Mouse (Mus musculus) CH12.LX (cell line): ENCODE data around the gene 1700018B08Rik. TPM values are rescaled to one million over a fixed set of nuclear protein-coding genes. Genes with fewer than 3 reads are reported as not detected.

Experiments used
- DNase-seq: peaks from one replicate; pipeline ENCODE4 v3.0.0-alpha.2; 2013; ENCODE audit errors: extremely low read depth
- H3K27ac ChIP-seq: 2 replicates; pipeline ENCODE4 v1.5.1; 2012; ENCODE audit warnings: low read depth, mild to moderate bottlenecking, control low read depth, moderate library complexity; ENCODE audit not compliant: insufficient read depth
- H3K27me3 ChIP-seq: replicated peaks from 2 replicates; pipeline ENCODE3; 2012; ENCODE audit warnings: inconsistent platforms
- H3K36me3 ChIP-seq, 2 experiments: replicated peaks in 1 of 2; 2 replicates each; pipeline versions ENCODE3 to v1.6.1; 2012; ENCODE audit warnings: inconsistent platforms in 1 of 2, low read length in 1 of 2, mild to moderate bottlenecking in 1 of 2, mixed read lengths in 1 of 2, moderate library complexity in 1 of 2; ENCODE audit not compliant: control insufficient read depth in 1 of 2, insufficient read depth in 1 of 2
- H3K4me1 ChIP-seq, 2 experiments: 2 replicates each; pipeline ENCODE4 v1.6.1; 2012; ENCODE audit warnings: inconsistent platforms in 1 of 2, moderate library complexity in 1 of 2; ENCODE audit not compliant: insufficient read depth in 2 of 2, control insufficient read depth in 1 of 2
- H3K4me2 ChIP-seq: 2 replicates; pipeline ENCODE4 v1.6.1; 2012; ENCODE audit warnings: low read depth, mild to moderate bottlenecking, control low read depth; ENCODE audit not compliant: poor library complexity, insufficient read depth, severe bottlenecking
- H3K4me3 ChIP-seq, 3 experiments: fragments of 150-350 bp in 1 of 3; sonication (generic) in 1 of 3; replicated peaks in 1 of 3; 2 replicates each; pipeline versions ENCODE3 to v1.5.1; 2011 to 2012; ENCODE audit warnings: low read depth in 2 of 3, low read length in 2 of 3, mild to moderate bottlenecking in 2 of 3, moderate library complexity in 2 of 3, control low read depth in 1 of 3, improper control_type of control experiment in 1 of 3, inconsistent platforms in 1 of 3, mixed read lengths in 1 of 3; ENCODE audit not compliant: poor library complexity in 1 of 3
- H3K79me2 ChIP-seq: replicated peaks from 2 replicates; pipeline ENCODE4 v1.6.1; 2012; ENCODE audit warnings: mild to moderate bottlenecking, moderate library complexity; ENCODE audit not compliant: control insufficient read depth, poor library complexity, insufficient read depth, severe bottlenecking; ENCODE audit errors: extremely low read depth
- H3K9ac ChIP-seq: 2 replicates; pipeline ENCODE4 v1.6.1; 2012; ENCODE audit warnings: low read depth, mild to moderate bottlenecking, control low read depth, moderate library complexity; ENCODE audit not compliant: insufficient read depth
- H3K9me3 ChIP-seq: replicated peaks from 2 replicates; pipeline ENCODE3; 2012; ENCODE audit warnings: low read length, inconsistent platforms, mixed read lengths
- CHD1 ChIP-seq: IDR thresholded peaks from 2 replicates; pipeline ENCODE4 v1.6.1; 2012; ENCODE audit warnings: low read depth, low read length, improper control_type of control experiment, inconsistent platforms
- CTCF ChIP-seq, 2 experiments: IDR thresholded peaks in 1 of 2; conservative IDR thresholded peaks in 1 of 2; 2 replicates each; pipeline ENCODE4 v1.5.1; 2011 to 2012; ENCODE audit warnings: low read depth in 2 of 2, low read length in 2 of 2, improper control_type of control experiment in 1 of 2, inconsistent platforms in 1 of 2, mild to moderate bottlenecking in 1 of 2, moderate library complexity in 1 of 2
- ELF1 ChIP-seq: IDR thresholded peaks from 2 replicates; pipeline ENCODE4 v1.6.1; 2014; ENCODE audit warnings: low read depth, mild to moderate bottlenecking, inconsistent platforms, low read length, improper control_type of control experiment
- EP300 ChIP-seq: IDR thresholded peaks from 2 replicates; pipeline ENCODE4 v1.6.1; 2011; ENCODE audit warnings: low read length, improper control_type of control experiment
- IRF4 ChIP-seq: IDR thresholded peaks from 2 replicates; pipeline ENCODE4 v1.6.1; 2014; ENCODE audit warnings: low read depth, mild to moderate bottlenecking, inconsistent platforms, low read length, improper control_type of control experiment
- JUN ChIP-seq: IDR thresholded peaks from 2 replicates; pipeline ENCODE4 v1.6.1; 2011; ENCODE audit warnings: low read depth, mild to moderate bottlenecking, low read length, improper control_type of control experiment, moderate library complexity; ENCODE audit not compliant: insufficient read depth
- KAT2A ChIP-seq: IDR thresholded peaks from 2 replicates; pipeline ENCODE4 v1.6.1; 2012; ENCODE audit warnings: low read length, improper control_type of control experiment, inconsistent platforms; ENCODE audit not compliant: insufficient replicate concordance
- MAFK ChIP-seq: IDR thresholded peaks from 2 replicates; pipeline ENCODE4 v1.6.1; 2011; ENCODE audit warnings: low read length, improper control_type of control experiment; ENCODE audit not compliant: insufficient replicate concordance
- MEF2A ChIP-seq: IDR thresholded peaks from 2 replicates; pipeline ENCODE4 v1.6.1; 2014; ENCODE audit warnings: low read depth, mild to moderate bottlenecking, inconsistent platforms, low read length, improper control_type of control experiment, borderline replicate concordance
- MYC ChIP-seq: IDR thresholded peaks from 2 replicates; pipeline ENCODE4 v1.6.1; 2011; ENCODE audit warnings: low read depth, mild to moderate bottlenecking, improper control_type of control experiment, low read length
- NELFE ChIP-seq: IDR thresholded peaks from 2 replicates; pipeline ENCODE4 v1.6.1; 2011; ENCODE audit warnings: low read depth, low read length, improper control_type of control experiment
- POLR2A ChIP-seq: IDR thresholded peaks from 2 replicates; pipeline ENCODE4 v1.6.1; 2011; ENCODE audit warnings: low read depth, mild to moderate bottlenecking, improper control_type of control experiment, low read length
- RAD21 ChIP-seq: IDR thresholded peaks from 2 replicates; pipeline ENCODE4 v1.6.1; 2011; ENCODE audit warnings: low read depth, mild to moderate bottlenecking, low read length, improper control_type of control experiment, moderate library complexity
- RCOR1 ChIP-seq: conservative IDR thresholded peaks from 2 replicates; pipeline ENCODE4 v1.6.1; 2012; ENCODE audit warnings: low read depth, mild to moderate bottlenecking, inconsistent platforms, low read length, improper control_type of control experiment
- SMC3 ChIP-seq: IDR thresholded peaks from 2 replicates; pipeline ENCODE4 v1.6.1; 2011; ENCODE audit warnings: low read depth, low read length, improper control_type of control experiment
- TCF12 ChIP-seq: IDR thresholded peaks from 2 replicates; pipeline ENCODE4 v1.6.1; 2014; ENCODE audit warnings: low read depth, mild to moderate bottlenecking, inconsistent platforms, low read length, improper control_type of control experiment
- UBTF ChIP-seq: IDR thresholded peaks from 2 replicates; pipeline ENCODE4 v1.6.1; 2012; ENCODE audit warnings: low read depth, mild to moderate bottlenecking, inconsistent platforms, low read length, improper control_type of control experiment, moderate library complexity
- ZC3H11A ChIP-seq: IDR thresholded peaks from 2 replicates; pipeline ENCODE4 v1.6.1; 2012; ENCODE audit warnings: low read depth, mild to moderate bottlenecking, inconsistent platforms, low read length, improper control_type of control experiment
- ZKSCAN1 ChIP-seq: IDR thresholded peaks from 2 replicates; pipeline ENCODE4 v1.6.1; 2012; ENCODE audit warnings: low read depth, inconsistent platforms, low read length, improper control_type of control experiment, borderline replicate concordance
- ZNF384 ChIP-seq: IDR thresholded peaks from 2 replicates; pipeline ENCODE4 v1.6.1; 2012; ENCODE audit warnings: low read depth, low read length, improper control_type of control experiment, inconsistent platforms
- dilution Hi-C: fragments of 300-500 bp; cut with MboI; formaldehyde crosslinking; loops from 2 replicates; pipeline ENCODE4 v1.14.3; 2020; ENCODE audit warnings: low sequenced_read_pairs; ENCODE audit not compliant: extremely low pct_unique_long_range_greater_than_20kb, extremely low pct_ligation_motif_present
- in situ Hi-C: fragments of 300-500 bp; cut with MboI; formaldehyde crosslinking; loops from 3 replicates; pipeline ENCODE4 v1.14.3; 2019; ENCODE audit warnings: low sequenced_read_pairs, low pct_ligation_motif_present, low pct_unique_long_range_greater_than_20kb, mixed read lengths
- polyA plus RNA-seq: library from polyadenylated mRNA; unstranded; fragments of >175 nt; gene quantifications from 2 replicates; pipeline ENCODE4 v1.2.1, GENCODE M21; 2012; ENCODE audit warnings: low read depth; ENCODE audit not compliant: insufficient read length
- total RNA-seq, 2 experiments: library from RNA; depleted of rRNA; stranded (reverse); fragments of 300-350 nt in 1 of 2; fragments of >200 nt in 1 of 2; gene quantifications; 2 replicates each; pipeline ENCODE4 v1.2.3; 2012 to 2014

The 1700018B08Rik gene
- total and polyA plus RNA-seq, 3 experiments = not detected

- no peak overlapping the region for H3K27ac ChIP-seq
- H3K4me1 ChIP-seq = peaks cover 0 to 7% of the 10 kb centered on the region in 2 experiments; a peak in 2 of 4 replicates
- no peak overlapping the region for H3K4me2 ChIP-seq
- H3K27me3 ChIP-seq = peaks cover 14% of the 10 kb centered on the region
- dilution Hi-C loops = no loop called here
- H3K79me2 ChIP-seq = no peaks in the 10 kb centered on the region
- no peak for DNase-seq
- peaks cover 42 to 62% of the 10 kb centered on the region in 2 experiments for H3K36me3 ChIP-seq
- no peak for TF ChIP-seq JUN
- TF ChIP-seq POLR2A = no peak
- TF ChIP-seq MYC = no peak
- TF ChIP-seq ELF1 = no peak
- H3K9ac ChIP-seq = no peak overlapping the region
- no peak overlapping the region for H3K4me3 ChIP-seq
- H3K9me3 ChIP-seq = no peaks in the 10 kb centered on the region
- in situ Hi-C loops = no loop called here
Measured at GRCm38 (mm10) chr8:121550056-121550455, 5.9 kb upstream of the 1700018B08Rik start.

- Histone ChIP-seq H3K9ac (no peak overlapping the region), H3K9me3 (no peaks in the 10 kb centered on the region), H3K36me3 (peaks cover 20 to 33% of the 10 kb centered on the region in 2 experiments), H3K79me2 (no peaks in the 10 kb centered on the region), H3K27me3 (peaks cover 34% of the 10 kb centered on the region), H3K4me2 (no peak overlapping the region), H3K4me3 (no peak overlapping the region), H3K4me1 (peaks cover 0 to 7% of the 10 kb centered on the region in 2 experiments; a peak in 2 of 4 replicates), H3K27ac (no peak overlapping the region)
- in situ Hi-C loops = loop anchor here (10.0 kb wide), 1 partner anchor 138 kb away; no protein-coding TSS in a partner anchor
- TF ChIP-seq TCF12 = no peak
- TF ChIP-seq ZC3H11A = peak; percentile 25
- peak; percentile 34; the same call in 1 of the 2 replicates for TF ChIP-seq NELFE
- TF ChIP-seq MAFK = no peak
- no peak for TF ChIP-seq JUN
- TF ChIP-seq IRF4 = peak; percentile 17; the same call in 1 of the 2 replicates
- peak; percentile 92 for TF ChIP-seq RAD21
- TF ChIP-seq KAT2A = no peak
- TF ChIP-seq RCOR1 = no peak
- TF ChIP-seq UBTF = no peak
- TF ChIP-seq SMC3 = peak; percentile 74
- TF ChIP-seq MEF2A = peak; percentile 39; the same call in 1 of the 2 replicates
- TF ChIP-seq CTCF (conservative IDR thresholded peaks at IDR 0.05 in 1 of 2, IDR thresholded peaks at IDR 0.05 in 1 of 2; ENCODE audit: low read depth in 2 of 2, low read length in 2 of 2) = peak; percentile 89 to 95
- no peak for TF ChIP-seq ZNF384
- no peak for TF ChIP-seq ZKSCAN1
- TF ChIP-seq EP300 = no peak
- TF ChIP-seq CHD1 = no peak
- peak; percentile 79 for DNase-seq
- dilution Hi-C loops = no loop called here
Measured at GRCm38 (mm10) chr8:121547132-121547531, 3.0 kb upstream of the 1700018B08Rik start.
